Mouse (Mus musculus) kidney, adult 8-10 months (tissue): ENCODE results near the gene Vmn1r184.
A peak's percentile ranks its signal among the peaks of the same experiment; 100 is the strongest.
"Not testable (repeated sequence)": the region's sequence is repeated elsewhere in the genome, so short reads cannot be mapped to it uniquely, and the experiment has no call there.

Experiments
- DNase-seq, 2 experiments: peaks; one replicate each; pipeline ENCODE4 v3.0.0; 2022

Gene Vmn1r184

GRCm38 (mm10) chr7:26260034-26260433, at the start of gene Vmn1r184:
Vmn1r184 (plus strand) TSS chr7:26260334.
- DNase-seq = not testable (repeated sequence)

- not testable (repeated sequence) for DNase-seq
These were observed 43.5 kb downstream of the Vmn1r184 start for GRCm38 (mm10) chr7:26303429-26304166.

GRCm38 (mm10) chr7:26306926-26307325, 46.8 kb downstream of the Vmn1r184 start, which contains the start of gene Cyp2a4:
Cyp2a4 (plus strand) TSS chr7:26307169.
- peak; percentile 21 to 40 for DNase-seq

- peak in 1 of 2 experiments; percentile 28 for DNase-seq
These were observed 51.7 kb downstream of the Vmn1r184 start for GRCm38 (mm10) chr7:26311786-26312185.

GRCm38 (mm10) chr7:26315194-26315593, 55.1 kb downstream of the Vmn1r184 start:
- DNase-seq = not testable (repeated sequence)

GRCm38 (mm10) chr7:26315809-26316208, 55.7 kb downstream of the Vmn1r184 start:
- DNase-seq = not testable (repeated sequence)
